Mouse (Mus musculus): ENCODE measurements at regions not wholly inside any gene's neighbourhood (a gene's known extent, or its start where the extent isn't known, plus 50 kb on each side); places are given as distances from the start of the nearest gene placed in this dataset.

DNA sequence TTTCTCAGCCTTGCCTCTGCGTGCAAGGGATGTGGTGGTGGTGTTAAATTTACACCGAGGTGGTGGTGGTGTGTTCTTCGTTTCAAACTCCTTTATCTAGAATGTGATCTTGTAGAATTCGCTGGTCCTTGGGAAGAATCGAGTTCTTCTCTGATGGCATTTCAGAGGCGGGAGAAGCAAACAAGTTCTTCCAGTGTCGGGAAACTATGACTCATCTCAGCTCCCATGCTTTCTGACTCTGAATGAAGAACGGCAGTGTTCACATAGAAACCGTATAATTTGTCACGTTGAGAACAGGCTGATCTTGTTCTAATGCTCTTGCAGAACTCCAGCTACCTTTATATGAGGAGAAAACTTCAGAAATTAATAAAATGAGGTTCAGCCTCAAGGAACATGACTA lies 332.6 kb downstream of the Klf5 start:
- Histone ChIP-seq H3K4me1 (ENCODE audit: control insufficient read depth, insufficient read depth, low read length) (no peaks in the 10 kb centered on the region), H3K4me2 (ENCODE audit: low read depth, low read length) (no peak overlapping the region), H3K9ac (replicated peaks; ENCODE audit: low read depth, low read length) (no peak overlapping the region), H3K9me3 (ENCODE audit: control insufficient read depth, low read length) (no peaks in the 10 kb centered on the region), H3K36me3 (ENCODE audit: control insufficient read depth, insufficient read depth, low read length) (no peaks in the 10 kb centered on the region), H3K27me3 (ENCODE audit: control insufficient read depth, insufficient read depth, low read length) (no peaks in the 10 kb centered on the region), H3K4me3 (ENCODE audit: low read depth, low read length) (no peak overlapping the region), H3K27ac (ENCODE audit: low read depth, low read length) (no peak overlapping the region)
- WGBS = 79% methylated on average over 10 of the region's 10 CpGs
- no peak for ATAC-seq (ENCODE audit: low read depth)

- Histone ChIP-seq H3K4me1 (ENCODE audit: control insufficient read depth, insufficient read depth, low read length) (no peaks in the 10 kb centered on the region), H3K27ac (ENCODE audit: low read depth, low read length) (no peak overlapping the region), H3K9me3 (ENCODE audit: control insufficient read depth, low read length) (no peaks in the 10 kb centered on the region), H3K36me3 (ENCODE audit: control insufficient read depth, insufficient read depth, low read length) (no peaks in the 10 kb centered on the region), H3K4me2 (ENCODE audit: low read depth, low read length) (no peak overlapping the region), H3K27me3 (ENCODE audit: control insufficient read depth, insufficient read depth, low read length) (no peaks in the 10 kb centered on the region), H3K4me3 (ENCODE audit: low read depth, low read length) (no peak overlapping the region), H3K9ac (replicated peaks; ENCODE audit: low read depth, low read length) (no peak overlapping the region)
- WGBS = 55% methylated on average over 4 of the region's 4 CpGs
- no peak for ATAC-seq (ENCODE audit: low read depth)
Observed at GRCm38 (mm10) chr14:99632444-99632843, 334.0 kb downstream of the Klf5 start.

DNA sequence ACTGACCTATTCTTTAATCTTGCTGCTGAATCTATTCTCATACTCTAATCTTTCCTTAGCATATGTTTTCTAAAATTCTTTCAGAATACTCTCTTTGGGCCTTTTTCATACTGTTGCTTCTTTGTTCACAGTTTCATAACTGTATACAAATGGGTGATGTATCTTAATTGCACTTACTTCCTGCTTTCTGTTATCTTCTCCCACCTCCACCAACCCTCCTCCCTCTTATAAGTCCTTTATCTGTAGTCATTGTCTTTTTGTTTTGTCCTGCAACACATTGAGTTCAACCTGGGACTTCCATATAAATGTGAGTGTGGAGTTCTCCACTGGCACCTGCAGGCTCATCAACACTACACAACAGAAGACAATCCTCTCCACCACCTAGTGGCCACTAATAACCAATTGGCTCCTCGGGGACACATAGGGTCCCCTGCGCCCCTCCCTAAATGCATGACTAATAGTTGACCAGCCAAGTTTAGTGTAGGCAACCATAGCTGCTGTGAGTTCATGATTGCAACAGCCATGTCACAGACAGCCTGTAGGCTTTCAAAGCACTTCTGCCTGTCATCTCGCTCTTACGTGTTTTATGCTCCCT lies 337.2 kb downstream of the Klf5 start:
- Histone ChIP-seq H3K27me3 (ENCODE audit: control insufficient read depth, insufficient read depth, low read length) (no peaks in the 10 kb centered on the region), H3K4me2 (ENCODE audit: low read depth, low read length) (no peak overlapping the region), H3K27ac (ENCODE audit: low read depth, low read length) (no peak overlapping the region), H3K9me3 (ENCODE audit: control insufficient read depth, low read length) (no peaks in the 10 kb centered on the region), H3K9ac (replicated peaks; ENCODE audit: low read depth, low read length) (no peak overlapping the region), H3K4me1 (ENCODE audit: control insufficient read depth, insufficient read depth, low read length) (no peaks in the 10 kb centered on the region), H3K4me3 (ENCODE audit: low read depth, low read length) (no peak overlapping the region), H3K36me3 (ENCODE audit: control insufficient read depth, insufficient read depth, low read length) (no peaks in the 10 kb centered on the region)
- WGBS = 90% methylated on average over 4 of the region's 4 CpGs
- ATAC-seq (ENCODE audit: low read depth) = no peak

- no peak overlapping the region for H3K27ac ChIP-seq (ENCODE audit: low read depth, low read length)
- H3K9me3 ChIP-seq (ENCODE audit: control insufficient read depth, low read length) = no peaks in the 10 kb centered on the region
- ATAC-seq (ENCODE audit: low read depth) = no peak
- no peaks in the 10 kb centered on the region for H3K27me3 ChIP-seq (ENCODE audit: control insufficient read depth, insufficient read depth, low read length)
- H3K4me2 ChIP-seq (ENCODE audit: low read depth, low read length) = no peak overlapping the region
- no peak overlapping the region for H3K9ac ChIP-seq (replicated peaks; ENCODE audit: low read depth, low read length)
- no peaks in the 10 kb centered on the region for H3K36me3 ChIP-seq (ENCODE audit: control insufficient read depth, insufficient read depth, low read length)
- no peaks in the 10 kb centered on the region for H3K4me1 ChIP-seq (ENCODE audit: control insufficient read depth, insufficient read depth, low read length)
- H3K4me3 ChIP-seq (ENCODE audit: low read depth, low read length) = no peak overlapping the region
- whole genome bisulfite sequencing = 71% methylated on average over 15 of the region's 15 CpGs
Observed at GRCm38 (mm10) chr14:99641475-99642453, 343.3 kb downstream of the Klf5 start.

DNA sequence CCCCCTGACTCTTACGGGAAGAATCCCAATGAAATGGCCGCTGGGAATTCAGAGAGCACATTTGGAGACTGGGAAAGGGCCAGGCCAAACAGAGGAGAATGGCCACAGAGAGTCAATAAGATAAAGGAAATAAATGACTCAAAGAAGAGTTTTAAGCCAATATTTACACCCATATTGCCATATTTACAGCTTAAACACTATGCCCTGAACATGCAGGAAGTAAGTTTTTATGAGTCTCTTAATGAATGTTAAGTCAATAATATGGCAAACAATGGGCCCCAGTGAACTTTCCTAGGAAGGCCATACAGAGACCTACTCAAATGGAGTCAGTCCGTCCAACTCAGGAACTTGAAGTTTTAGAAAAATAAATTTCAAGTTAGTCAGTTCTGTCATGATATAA lies 347.8 kb downstream of the Klf5 start:
- Histone ChIP-seq H3K27ac (ENCODE audit: low read depth, low read length) (no peak overlapping the region), H3K27me3 (ENCODE audit: control insufficient read depth, insufficient read depth, low read length) (no peaks in the 10 kb centered on the region), H3K4me2 (ENCODE audit: low read depth, low read length) (no peak overlapping the region), H3K4me1 (ENCODE audit: control insufficient read depth, insufficient read depth, low read length) (no peaks in the 10 kb centered on the region), H3K9me3 (ENCODE audit: control insufficient read depth, low read length) (no peaks in the 10 kb centered on the region), H3K36me3 (ENCODE audit: control insufficient read depth, insufficient read depth, low read length) (no peaks in the 10 kb centered on the region), H3K4me3 (ENCODE audit: low read depth, low read length) (no peak overlapping the region), H3K9ac (replicated peaks; ENCODE audit: low read depth, low read length) (no peak overlapping the region)
- no peak for ATAC-seq (ENCODE audit: low read depth)
- WGBS = 79% methylated on average over 3 of the region's 3 CpGs

DNA sequence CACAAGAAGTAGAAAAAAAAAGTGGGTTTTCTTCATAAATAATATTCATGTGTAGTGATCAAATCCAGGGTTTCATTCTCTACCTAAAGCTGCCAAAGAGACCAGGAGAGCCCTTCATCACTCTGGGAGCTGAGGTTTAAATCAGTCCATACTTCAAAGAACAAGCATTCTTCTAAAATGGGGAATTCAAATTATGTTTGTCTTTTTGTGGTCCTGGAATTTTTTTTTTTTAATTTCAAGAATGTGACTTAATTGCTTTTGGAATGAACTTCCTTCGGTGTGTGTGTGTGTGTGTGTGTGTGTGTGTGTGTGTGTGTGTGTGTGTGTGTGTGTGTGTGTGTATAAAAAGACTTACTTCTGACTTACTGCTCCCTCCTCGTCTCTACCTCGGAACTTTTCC lies 375.9 kb downstream of the Klf5 start:
- no peak overlapping the region for H3K4me2 ChIP-seq (ENCODE audit: low read depth, low read length)
- no peak for ATAC-seq (ENCODE audit: low read depth)
- H3K4me1 ChIP-seq (ENCODE audit: control insufficient read depth, insufficient read depth, low read length) = no peaks in the 10 kb centered on the region
- no peak overlapping the region for H3K4me3 ChIP-seq (ENCODE audit: low read depth, low read length)
- H3K27me3 ChIP-seq (ENCODE audit: control insufficient read depth, insufficient read depth, low read length) = no peaks in the 10 kb centered on the region
- H3K27ac ChIP-seq (ENCODE audit: low read depth, low read length) = no peak overlapping the region
- no peaks in the 10 kb centered on the region for H3K36me3 ChIP-seq (ENCODE audit: control insufficient read depth, insufficient read depth, low read length)
- WGBS = 76% methylated on average over 3 of the region's 3 CpGs
- H3K9me3 ChIP-seq (ENCODE audit: control insufficient read depth, low read length) = no peaks in the 10 kb centered on the region
- H3K9ac ChIP-seq (replicated peaks; ENCODE audit: low read depth, low read length) = no peak overlapping the region

GRCm38 (mm10) chr14:99687062-99687806 lies 388.7 kb downstream of the Klf5 start:
- no peaks in the 10 kb centered on the region for H3K27me3 ChIP-seq (ENCODE audit: control insufficient read depth, insufficient read depth, low read length)
- no peak overlapping the region for H3K4me2 ChIP-seq (ENCODE audit: low read depth, low read length)
- H3K4me1 ChIP-seq (ENCODE audit: control insufficient read depth, insufficient read depth, low read length) = no peaks in the 10 kb centered on the region
- no peak overlapping the region for H3K4me3 ChIP-seq (ENCODE audit: low read depth, low read length)
- no peak for ATAC-seq (ENCODE audit: low read depth)
- no peak overlapping the region for H3K9ac ChIP-seq (replicated peaks; ENCODE audit: low read depth, low read length)
- H3K36me3 ChIP-seq (ENCODE audit: control insufficient read depth, insufficient read depth, low read length) = no peaks in the 10 kb centered on the region
- no peak overlapping the region for H3K27ac ChIP-seq (ENCODE audit: low read depth, low read length)
- H3K9me3 ChIP-seq (ENCODE audit: control insufficient read depth, low read length) = no peaks in the 10 kb centered on the region
- 90% methylated on average over 8 of the region's 8 CpGs for WGBS

GRCm38 (mm10) chr14:99688415-99688814 lies 389.9 kb downstream of the Klf5 start:
- Histone ChIP-seq H3K36me3 (ENCODE audit: control insufficient read depth, insufficient read depth, low read length) (no peaks in the 10 kb centered on the region), H3K27ac (ENCODE audit: low read depth, low read length) (no peak overlapping the region), H3K9me3 (ENCODE audit: control insufficient read depth, low read length) (no peaks in the 10 kb centered on the region), H3K9ac (replicated peaks; ENCODE audit: low read depth, low read length) (no peak overlapping the region), H3K4me2 (ENCODE audit: low read depth, low read length) (no peak overlapping the region), H3K4me3 (ENCODE audit: low read depth, low read length) (no peak overlapping the region), H3K27me3 (ENCODE audit: control insufficient read depth, insufficient read depth, low read length) (no peaks in the 10 kb centered on the region), H3K4me1 (ENCODE audit: control insufficient read depth, insufficient read depth, low read length) (no peaks in the 10 kb centered on the region)
- WGBS = 86% methylated on average over 4 of the region's 4 CpGs
- ATAC-seq (ENCODE audit: low read depth) = no peak

DNA sequence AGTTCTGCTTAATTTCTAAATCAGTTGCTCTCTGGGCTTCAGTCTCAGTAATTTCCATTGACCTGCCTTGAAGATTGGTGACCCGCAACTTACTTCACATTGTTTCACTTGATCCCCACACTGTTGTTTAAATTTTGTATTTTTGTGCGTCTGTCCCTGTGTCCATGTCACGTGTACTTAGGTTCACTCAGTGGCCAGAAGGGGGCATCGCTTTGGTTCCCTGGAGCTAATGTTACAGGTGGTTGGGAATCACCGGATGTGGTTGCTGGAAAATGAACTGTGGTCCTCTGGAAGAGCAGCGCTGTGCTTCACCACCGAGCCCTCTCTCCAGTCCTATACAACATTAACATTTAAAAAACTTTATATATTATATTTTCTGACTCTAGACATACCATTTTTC lies 397.8 kb downstream of the Klf5 start:
- Histone ChIP-seq H3K4me1 (ENCODE audit: control insufficient read depth, insufficient read depth, low read length) (no peaks in the 10 kb centered on the region), H3K27ac (ENCODE audit: low read depth, low read length) (no peak overlapping the region), H3K9ac (replicated peaks; ENCODE audit: low read depth, low read length) (no peak overlapping the region), H3K9me3 (ENCODE audit: control insufficient read depth, low read length) (no peaks in the 10 kb centered on the region), H3K27me3 (ENCODE audit: control insufficient read depth, insufficient read depth, low read length) (no peaks in the 10 kb centered on the region), H3K4me2 (ENCODE audit: low read depth, low read length) (no peak overlapping the region), H3K36me3 (ENCODE audit: control insufficient read depth, insufficient read depth, low read length) (no peaks in the 10 kb centered on the region), H3K4me3 (ENCODE audit: low read depth, low read length) (no peak overlapping the region)
- no peak for ATAC-seq (ENCODE audit: low read depth)
- 96% methylated on average over 7 of the region's 7 CpGs for WGBS

Measured in neural tube, embryonic 14.5 days (tissue).